Mouse (Mus musculus): ENCODE results near the gene Atxn1l. TPM values are rescaled to one million over a fixed set of nuclear protein-coding genes. Genes with fewer than 3 reads are reported as not detected.

Gene Atxn1l
- total RNA-seq, 2 experiments from 2014 or later, result 15.7 to 16.9 TPM

DNA sequence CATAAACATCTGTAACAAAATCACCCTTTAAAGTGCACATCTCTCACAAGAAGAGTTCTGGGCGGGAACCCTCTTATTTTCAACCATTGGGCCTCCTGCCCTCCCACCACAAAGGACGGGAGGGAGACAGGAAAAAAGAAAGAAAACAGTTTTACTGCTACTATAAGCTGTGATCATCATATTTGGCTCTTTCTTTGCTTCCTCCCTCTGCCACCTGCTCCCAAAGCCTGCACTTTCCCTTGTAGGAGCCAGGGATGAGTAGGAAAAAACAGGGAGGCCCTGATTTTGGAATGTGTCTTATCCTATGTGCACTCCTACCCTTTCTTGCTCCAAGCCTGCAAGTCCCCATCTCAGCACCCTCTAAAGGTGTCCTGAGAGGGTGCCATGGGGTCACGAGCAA, 6.5 kb downstream of the Atxn1l start:
- DNase-seq, result no peak

DNA sequence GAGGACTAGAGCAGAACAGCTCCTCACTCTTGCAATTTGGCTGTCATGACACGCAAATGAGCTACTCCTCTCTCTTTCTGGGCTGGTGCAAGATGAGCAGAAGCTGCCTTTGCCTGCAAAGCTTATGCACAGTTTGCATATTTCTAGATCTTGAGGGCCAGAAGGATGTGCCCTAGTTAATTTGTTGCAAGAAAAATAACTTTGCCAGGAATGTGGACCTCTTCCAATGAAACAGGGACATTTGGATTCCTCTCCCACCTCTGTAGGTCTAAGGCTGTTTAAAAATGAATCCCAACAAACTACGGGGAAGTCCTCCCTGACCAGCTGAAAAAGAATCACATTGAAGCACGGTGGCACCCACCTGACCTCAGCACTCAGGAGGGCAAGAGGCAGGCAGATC, 12.4 kb downstream of the Atxn1l start:
- DNase-seq, result no peak

GRCm38 (mm10) chr8:109714961-109715360, 22.6 kb downstream of the Atxn1l start:
- DNase-seq, result no peak

- DNase-seq, result no peak
These were observed 25.0 kb downstream of the Atxn1l start for GRCm38 (mm10) chr8:109712521-109712920.

- no peak for DNase-seq
These were observed 29.6 kb downstream of the Atxn1l start for GRCm38 (mm10) chr8:109707921-109708320.

DNA sequence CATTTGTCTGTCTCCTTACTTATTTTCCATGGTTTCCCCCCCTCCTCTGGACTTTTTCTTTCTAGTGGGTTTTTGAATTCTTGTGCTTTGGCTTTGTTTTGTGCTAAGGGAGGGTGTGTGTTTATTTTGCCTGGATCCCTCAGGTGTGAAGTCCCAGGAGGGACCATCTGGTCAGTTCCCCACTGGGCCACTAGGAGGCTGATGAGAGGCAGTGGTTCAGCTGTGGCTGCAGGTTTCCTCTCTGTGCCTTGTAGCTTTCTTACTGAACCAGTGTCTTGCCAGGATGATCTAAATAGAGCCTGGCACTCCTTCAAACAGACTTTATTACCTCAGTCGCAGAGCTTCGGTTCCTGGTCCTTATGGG, 30.7 kb downstream of the Atxn1l start:
- DNase-seq, result peak; percentile 57

DNA sequence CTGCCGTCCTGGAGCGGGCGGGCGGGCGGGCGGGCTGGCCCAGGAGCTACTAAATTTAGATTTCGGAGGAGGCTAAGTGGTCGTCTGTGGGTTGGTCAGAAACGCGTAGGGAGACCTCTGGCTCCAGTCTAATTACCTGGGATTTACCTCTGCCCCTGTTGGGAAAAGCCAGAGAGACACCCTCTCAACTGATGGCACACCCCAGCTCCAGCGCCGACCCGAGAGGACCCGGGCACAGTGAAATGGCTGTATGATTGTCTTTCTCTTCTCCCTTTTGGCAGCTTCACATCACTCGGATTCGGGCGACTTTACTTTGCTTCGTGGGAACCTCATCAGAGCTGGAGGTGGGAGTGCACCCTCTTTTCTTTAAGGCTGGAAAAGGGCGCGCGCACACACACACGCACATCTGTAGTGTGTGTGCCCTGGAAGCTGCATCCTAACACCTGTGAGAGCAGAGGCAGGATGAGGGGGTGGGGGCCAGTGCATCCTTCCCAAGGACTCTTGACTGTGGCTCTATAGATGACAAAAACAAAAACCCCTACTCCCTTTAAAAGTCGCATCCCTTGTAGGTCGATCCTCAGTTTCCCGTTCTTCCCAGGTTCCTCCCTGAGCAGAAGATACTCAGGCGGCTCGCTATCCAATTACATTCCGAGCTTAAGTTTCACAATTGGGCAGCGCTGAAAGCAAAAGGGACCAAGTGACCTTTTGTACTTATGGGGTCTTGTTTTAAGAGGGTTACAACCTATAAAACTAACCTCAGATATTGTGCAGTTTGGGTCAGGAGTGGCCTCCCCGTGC, 31.3 kb downstream of the Atxn1l start:
- DNase-seq, result no peak

GRCm38 (mm10) chr8:109705320-109706075, 32.0 kb downstream of the Atxn1l start, which contains the start of gene Zfp821:
Zfp821 (plus strand) TSS chr8:109705546.
- DNase-seq, result peak; percentile 94

DNA sequence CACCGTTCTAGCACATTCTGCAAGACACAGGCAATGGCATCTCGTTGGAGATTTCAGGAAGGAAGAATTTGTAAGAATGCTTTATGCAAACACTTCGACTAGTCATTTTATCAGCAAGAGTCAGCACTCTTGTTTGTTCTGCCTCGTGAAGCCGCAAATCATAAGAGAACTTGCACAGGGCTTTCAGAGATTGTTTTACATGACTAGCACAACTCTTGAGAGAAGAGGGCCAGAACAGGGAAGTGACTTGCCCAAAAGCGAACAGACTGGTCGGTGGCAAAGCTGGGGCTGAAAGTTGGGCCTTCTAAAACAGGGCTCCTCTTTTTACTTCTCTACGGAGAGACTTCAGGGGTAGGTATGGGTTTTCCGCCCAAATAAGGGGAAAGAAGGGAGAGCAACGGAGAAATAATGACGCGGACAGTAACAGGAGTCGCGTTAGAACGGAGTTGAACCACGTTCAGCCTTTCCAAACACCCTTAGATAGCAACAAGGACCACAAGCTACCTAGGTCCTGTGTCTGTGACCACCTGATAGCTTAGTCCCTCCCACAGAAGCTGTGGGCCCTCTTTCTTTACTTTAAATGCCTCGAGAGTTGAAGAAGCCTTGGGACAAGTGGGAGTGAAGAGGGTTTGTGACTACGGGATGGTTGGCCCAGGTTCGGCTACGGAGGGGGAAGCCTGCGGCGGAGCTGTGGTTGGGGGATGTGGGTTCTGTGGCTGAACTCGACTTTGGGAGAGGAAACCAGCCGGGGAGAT, 32.8 kb downstream of the Atxn1l start:
- no peak for DNase-seq

- DNase-seq, result no peak
These were observed 39.1 kb downstream of the Atxn1l start for GRCm38 (mm10) chr8:109698477-109698876.

DNA sequence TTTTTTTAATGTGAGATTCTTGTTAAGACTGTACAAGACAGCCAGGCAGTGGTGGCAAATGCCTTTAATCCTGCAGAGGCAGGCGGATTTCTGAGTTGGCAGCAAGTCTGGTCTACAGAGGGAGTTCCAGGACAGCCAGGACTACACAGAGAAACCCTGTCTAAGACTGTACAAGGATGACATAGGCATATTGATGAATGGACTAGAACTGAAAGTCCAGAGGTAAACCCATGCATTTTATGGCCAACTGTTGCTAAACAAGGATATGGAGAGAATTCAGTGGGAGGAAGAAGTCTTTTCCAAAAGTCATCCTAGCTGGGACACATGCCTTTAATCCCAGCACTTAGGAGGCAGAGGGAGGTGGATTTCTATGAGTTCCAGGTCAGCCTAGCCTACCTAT, 39.8 kb downstream of the Atxn1l start:
- DNase-seq, result no peak

- no peak for DNase-seq
These were observed 43.4 kb downstream of the Atxn1l start for GRCm38 (mm10) chr8:109694154-109694553.

GRCm38 (mm10) chr8:109693146-109693900, 44.2 kb downstream of the Atxn1l start, which contains the start of gene Ist1:
Ist1 (minus strand) TSS chr8:109693260.
- peak; percentile 97 for DNase-seq

DNA sequence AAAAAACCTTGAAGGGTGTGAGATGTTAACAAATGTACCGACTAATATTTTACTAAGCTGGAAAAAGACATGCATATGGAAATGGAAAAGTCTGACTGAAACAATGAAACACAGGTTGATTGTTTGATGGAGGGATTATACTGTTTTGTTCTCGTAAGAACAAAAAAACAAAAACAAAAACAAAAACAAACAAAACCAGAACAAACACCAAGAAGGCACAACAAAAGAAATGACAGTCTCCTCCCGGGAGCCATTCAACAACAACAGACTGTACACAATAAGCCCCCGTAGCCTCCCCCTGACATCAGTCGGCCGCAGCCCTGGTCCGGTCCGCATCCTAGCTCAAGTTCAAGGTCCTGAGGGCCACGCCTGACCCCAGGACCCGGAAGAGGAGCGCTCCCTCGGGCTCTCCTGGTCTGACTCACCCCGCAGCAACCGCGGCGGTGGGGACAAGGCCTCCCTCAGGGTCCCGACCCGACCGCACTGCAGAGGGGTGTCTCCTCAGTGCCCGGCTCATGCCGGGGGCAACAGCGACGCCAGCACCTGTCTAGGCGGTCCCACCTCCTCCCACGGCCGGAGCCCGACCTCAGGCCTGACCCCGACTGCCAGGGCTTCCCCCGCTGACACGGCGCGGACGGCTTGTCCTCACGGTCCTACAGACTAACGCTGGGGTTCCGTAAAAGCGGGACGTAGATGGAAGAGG, 44.9 kb downstream of the Atxn1l start:
- DNase-seq, result peak; percentile 58

DNA sequence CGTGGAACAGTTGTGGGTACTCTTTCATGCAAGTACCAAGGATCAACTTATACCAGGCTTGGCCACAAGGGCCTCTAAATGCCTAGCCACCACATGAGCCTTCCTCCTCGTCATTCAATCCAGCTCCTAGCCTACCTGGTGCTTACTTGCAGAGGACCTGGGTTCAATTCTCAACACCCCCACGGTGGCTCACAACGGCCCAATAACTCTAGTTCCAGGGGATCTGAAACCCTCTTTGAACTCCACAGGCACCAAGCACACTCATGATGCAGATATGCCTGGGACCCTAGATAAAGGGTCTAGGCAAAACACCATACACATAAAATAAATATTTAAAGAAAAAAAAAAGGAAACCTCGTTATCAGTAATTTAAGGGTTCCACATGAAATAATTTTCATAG, 45.8 kb downstream of the Atxn1l start:
- DNase-seq, result no peak

DNA sequence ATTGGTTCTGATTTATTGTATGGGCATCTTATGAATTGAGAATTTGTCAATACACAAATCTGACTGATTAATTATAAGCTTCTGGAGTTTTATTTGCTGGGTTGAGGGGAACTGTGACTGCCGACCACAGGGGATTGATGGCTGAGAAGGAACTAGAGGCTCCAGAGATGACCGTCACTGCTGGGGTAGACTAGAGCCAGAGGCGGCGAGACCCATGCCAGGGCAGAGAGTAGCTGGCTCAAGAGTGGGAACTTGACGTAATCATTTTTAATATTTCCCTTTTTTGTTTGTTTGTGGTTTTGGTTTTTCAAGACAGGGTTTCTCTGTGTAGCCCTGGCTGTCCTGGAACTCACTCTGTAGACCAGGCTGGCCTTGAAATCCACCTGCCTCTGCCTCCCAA, 50.3 kb downstream of the Atxn1l start:
- no peak for DNase-seq

- DNase-seq, result no peak
These were observed 55.4 kb downstream of the Atxn1l start for GRCm38 (mm10) chr8:109682120-109682519.

- no peak for DNase-seq
These were observed 56.0 kb downstream of the Atxn1l start for GRCm38 (mm10) chr8:109681535-109681934.
